Mouse (Mus musculus) right cerebral cortex, postnatal 4 days (tissue): ENCODE results near the gene Arl5b.

ENCODE experiments used
- DNase-seq: peaks from one replicate; pipeline ENCODE4 v3.0.0-alpha.2; 2022

Gene Arl5b

DNA sequence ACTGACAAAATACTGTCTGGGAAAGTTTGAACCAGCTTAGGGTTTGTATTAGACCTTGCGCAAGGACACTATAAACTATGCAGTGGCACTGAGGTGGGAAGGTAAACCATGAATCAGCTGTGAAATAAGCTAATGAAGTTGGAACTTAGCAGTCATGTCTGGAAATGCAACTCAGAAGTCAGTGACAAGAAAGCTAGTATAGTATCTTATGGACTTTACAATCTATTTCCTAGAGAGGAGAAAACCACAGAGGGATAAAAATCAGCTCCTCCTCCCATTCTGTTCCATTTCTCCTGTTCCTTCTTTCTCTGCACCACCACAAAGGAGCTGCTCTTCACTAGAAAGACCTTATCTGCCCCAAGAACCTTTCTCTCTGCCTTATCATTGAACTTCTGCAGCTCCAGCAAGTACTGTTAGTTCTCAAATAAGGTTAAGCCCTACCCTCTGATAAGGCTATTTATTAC lies 72.1 kb downstream of the Arl5b start:
- no peak for DNase-seq
